Mouse (Mus musculus): Measurements from ENCODE around the gene Ephb4. TPM values are rescaled to one million over a fixed set of nuclear protein-coding genes. Genes with fewer than 3 reads are reported as not detected.

The Ephb4 gene
- polyA plus RNA-seq, 1 experiment, result 10.4 TPM

GRCm38 (mm10) chr5:137339290-137339979 lies 10.5 kb upstream of the Ephb4 start:
- Histone ChIP-seq H3K4me3 (ENCODE audit: control insufficient read depth, insufficient read depth, low read length) (no peak overlapping the region), H3K27me3 (ENCODE audit: control insufficient read depth, insufficient read depth, low read length) (no peaks in the 10 kb centered on the region), H3K27ac (ENCODE audit: control insufficient read depth, insufficient read depth, low read length) (no peak overlapping the region), H3K36me3 (ENCODE audit: control insufficient read depth, insufficient read depth, low read length) (no peaks in the 10 kb centered on the region), H3K4me1 (replicated peaks; ENCODE audit: control insufficient read depth, insufficient read depth, low read length) (peaks cover 9% of the 10 kb centered on the region)
- TF ChIP-seq CTCF (IDR thresholded peaks at IDR 0.05; ENCODE audit: borderline replicate concordance, control insufficient read depth, extremely low read depth, insufficient read depth, low read length, poor library complexity) (no peak), POLR2A (IDR thresholded peaks at IDR 0.05; ENCODE audit: control insufficient read depth, extremely low read depth, insufficient read depth, low read length, poor library complexity) (no peak)
- WGBS, result 52% methylated on average over 22 of the region's 22 CpGs
- DNase-seq, result no peak

- Histone ChIP-seq H3K27me3 (ENCODE audit: control insufficient read depth, insufficient read depth, low read length) (no peaks in the 10 kb centered on the region), H3K4me3 (ENCODE audit: control insufficient read depth, insufficient read depth, low read length) (no peak overlapping the region), H3K27ac (ENCODE audit: control insufficient read depth, insufficient read depth, low read length) (no peak overlapping the region), H3K36me3 (ENCODE audit: control insufficient read depth, insufficient read depth, low read length) (no peaks in the 10 kb centered on the region), H3K4me1 (replicated peaks; ENCODE audit: control insufficient read depth, insufficient read depth, low read length) (peaks cover 9% of the 10 kb centered on the region)
- TF ChIP-seq CTCF (IDR thresholded peaks at IDR 0.05; ENCODE audit: borderline replicate concordance, control insufficient read depth, extremely low read depth, insufficient read depth, low read length, poor library complexity) (no peak), POLR2A (IDR thresholded peaks at IDR 0.05; ENCODE audit: control insufficient read depth, extremely low read depth, insufficient read depth, low read length, poor library complexity) (no peak)
- DNase-seq, result no peak
- WGBS, result 90% methylated on average over 6 of the region's 6 CpGs
Measured at GRCm38 (mm10) chr5:137340222-137340621, 9.7 kb upstream of the Ephb4 start.

DNA sequence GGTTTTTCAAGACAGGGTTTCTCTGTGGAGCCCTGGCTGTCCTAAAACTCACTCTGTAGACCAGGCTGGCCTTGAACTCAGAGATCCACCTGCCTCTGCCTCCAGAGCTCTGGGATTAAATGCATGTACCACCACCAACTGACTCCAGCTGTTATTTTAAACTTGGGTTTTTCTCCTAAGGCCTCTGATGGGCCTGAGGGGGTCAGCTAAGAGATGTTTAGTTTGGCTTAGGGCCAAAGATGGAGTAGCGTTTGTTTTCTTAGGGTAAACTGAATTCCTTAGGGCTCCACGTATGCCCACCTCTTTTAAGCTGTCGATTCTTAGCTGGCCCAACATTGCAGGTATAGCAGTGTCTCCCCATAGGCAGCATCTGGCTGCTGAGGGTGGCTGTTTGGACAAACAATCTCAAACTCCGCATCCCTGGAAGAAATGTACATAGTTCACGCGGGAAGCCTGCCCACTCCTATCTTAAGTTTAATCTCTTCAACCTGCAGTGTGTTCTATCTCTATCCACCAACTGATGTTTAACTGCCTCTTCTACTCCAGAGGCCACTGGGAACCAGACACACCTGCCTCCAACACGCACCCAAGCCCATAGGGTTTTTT lies 7.4 kb upstream of the Ephb4 start:
- Histone ChIP-seq H3K4me1 (replicated peaks; ENCODE audit: control insufficient read depth, insufficient read depth, low read length) (peaks cover 14% of the 10 kb centered on the region), H3K27ac (ENCODE audit: control insufficient read depth, insufficient read depth, low read length) (no peak overlapping the region), H3K27me3 (ENCODE audit: control insufficient read depth, insufficient read depth, low read length) (no peaks in the 10 kb centered on the region), H3K4me3 (ENCODE audit: control insufficient read depth, insufficient read depth, low read length) (no peak overlapping the region), H3K36me3 (ENCODE audit: control insufficient read depth, insufficient read depth, low read length) (no peaks in the 10 kb centered on the region)
- TF ChIP-seq POLR2A (IDR thresholded peaks at IDR 0.05; ENCODE audit: control insufficient read depth, extremely low read depth, insufficient read depth, low read length, poor library complexity) (no peak), CTCF (IDR thresholded peaks at IDR 0.05; ENCODE audit: borderline replicate concordance, control insufficient read depth, extremely low read depth, insufficient read depth, low read length, poor library complexity) (no peak)
- WGBS, result 70% methylated on average over 7 of the region's 7 CpGs
- DNase-seq, result no peak

GRCm38 (mm10) chr5:137343412-137343811 lies 6.5 kb upstream of the Ephb4 start:
- WGBS, result 95% methylated on average over 5 of the region's 5 CpGs
- no peak for DNase-seq
- no peaks in the 10 kb centered on the region; the same call in 1 of the 2 replicates for H3K27me3 ChIP-seq (ENCODE audit: control insufficient read depth, insufficient read depth, low read length)
- no peaks in the 10 kb centered on the region for H3K36me3 ChIP-seq (ENCODE audit: control insufficient read depth, insufficient read depth, low read length)
- peaks cover 14% of the 10 kb centered on the region for H3K4me1 ChIP-seq (replicated peaks; ENCODE audit: control insufficient read depth, insufficient read depth, low read length)
- no peak overlapping the region for H3K27ac ChIP-seq (ENCODE audit: control insufficient read depth, insufficient read depth, low read length)
- no peak overlapping the region for H3K4me3 ChIP-seq (ENCODE audit: control insufficient read depth, insufficient read depth, low read length)
- no peak for TF ChIP-seq CTCF (IDR thresholded peaks at IDR 0.05; ENCODE audit: borderline replicate concordance, control insufficient read depth, extremely low read depth, insufficient read depth, low read length, poor library complexity)
- TF ChIP-seq POLR2A (IDR thresholded peaks at IDR 0.05; ENCODE audit: control insufficient read depth, extremely low read depth, insufficient read depth, low read length, poor library complexity), result no peak

DNA sequence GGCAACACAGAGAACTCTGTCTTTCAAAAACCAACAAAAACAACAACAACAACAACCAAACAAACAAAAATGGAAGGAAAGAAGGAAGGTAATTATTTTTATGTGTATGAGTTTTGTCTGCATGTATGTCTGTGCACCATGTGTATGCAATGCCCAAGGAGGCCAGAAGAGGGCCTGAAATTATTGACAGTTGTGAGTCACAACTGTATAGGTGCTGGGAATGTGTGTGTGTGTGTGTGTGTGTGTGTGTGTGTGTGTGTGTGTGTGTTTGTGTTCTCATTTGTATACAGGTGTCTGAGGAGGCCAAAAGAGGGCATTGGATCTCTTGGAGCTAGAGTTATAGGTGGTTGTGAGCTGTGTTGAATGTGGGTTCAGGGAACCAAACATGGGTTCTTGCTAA lies 6.0 kb upstream of the Ephb4 start:
- Histone ChIP-seq H3K36me3 (ENCODE audit: control insufficient read depth, insufficient read depth, low read length) (no peaks in the 10 kb centered on the region), H3K4me1 (replicated peaks; ENCODE audit: control insufficient read depth, insufficient read depth, low read length) (peaks cover 9% of the 10 kb centered on the region), H3K4me3 (ENCODE audit: control insufficient read depth, insufficient read depth, low read length) (no peak overlapping the region), H3K27ac (ENCODE audit: control insufficient read depth, insufficient read depth, low read length) (no peak overlapping the region), H3K27me3 (ENCODE audit: control insufficient read depth, insufficient read depth, low read length) (peaks cover 3% of the 10 kb centered on the region)
- no peak for DNase-seq
- TF ChIP-seq POLR2A (IDR thresholded peaks at IDR 0.05; ENCODE audit: control insufficient read depth, extremely low read depth, insufficient read depth, low read length, poor library complexity), result no peak
- no peak for TF ChIP-seq CTCF (IDR thresholded peaks at IDR 0.05; ENCODE audit: borderline replicate concordance, control insufficient read depth, extremely low read depth, insufficient read depth, low read length, poor library complexity)

DNA sequence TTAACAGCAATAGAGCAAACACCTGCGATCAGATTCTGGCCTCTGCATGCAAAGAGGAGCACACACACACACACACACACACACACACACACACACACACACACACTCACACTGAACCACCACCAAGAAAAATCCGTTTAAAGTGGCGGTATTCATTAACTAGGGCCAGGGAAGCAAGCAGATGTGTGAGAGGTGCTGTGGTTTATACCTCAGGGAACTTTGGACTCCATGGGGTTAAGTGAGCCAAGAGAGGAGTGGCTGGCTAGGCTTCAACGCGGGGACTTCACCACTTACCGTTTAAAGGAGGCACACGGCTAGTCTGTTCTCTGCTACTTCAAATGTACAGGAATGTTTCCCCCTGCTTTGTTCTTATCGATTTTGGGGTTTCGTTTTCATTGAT lies 4.1 kb upstream of the Ephb4 start:
- no peak overlapping the region for H3K4me3 ChIP-seq (ENCODE audit: control insufficient read depth, insufficient read depth, low read length)
- peaks cover 7% of the 10 kb centered on the region for H3K27me3 ChIP-seq (ENCODE audit: control insufficient read depth, insufficient read depth, low read length)
- no peak for DNase-seq
- H3K27ac ChIP-seq (ENCODE audit: control insufficient read depth, insufficient read depth, low read length), result no peak overlapping the region
- under 1% methylated on average over 9 of the region's 9 CpGs for WGBS
- TF ChIP-seq POLR2A (IDR thresholded peaks at IDR 0.05; ENCODE audit: control insufficient read depth, extremely low read depth, insufficient read depth, low read length, poor library complexity) (no peak), CTCF (IDR thresholded peaks at IDR 0.05; ENCODE audit: borderline replicate concordance, control insufficient read depth, extremely low read depth, insufficient read depth, low read length, poor library complexity) (no peak)
- H3K36me3 ChIP-seq (ENCODE audit: control insufficient read depth, insufficient read depth, low read length), result no peaks in the 10 kb centered on the region
- H3K4me1 ChIP-seq (replicated peaks; ENCODE audit: control insufficient read depth, insufficient read depth, low read length), result 0 out of 2 replicates have a peak, but pooled peaks cover 4% of the 10 kb centered on the region

Data from thymus, adult 2 months (tissue).